Mouse (Mus musculus) kidney, adult 2 months (tissue): ENCODE data around the gene Plcb1.

Experiments used
- CTCF ChIP-seq: fragments of 200-500 bp; conservative IDR thresholded peaks from 2 replicates; pipeline ENCODE4 v1.5.1; 2011; ENCODE audit warnings: low read depth, mild to moderate bottlenecking, control low read depth, low read length, moderate library complexity, mixed read lengths; ENCODE audit not compliant: insufficient read depth, insufficient read length
- POLR2A ChIP-seq: fragments of 200-500 bp; IDR thresholded peaks from one replicate; pipeline ENCODE4 v1.6.1; 2011; ENCODE audit warnings: low read depth, low read length, control low read depth

DNA sequence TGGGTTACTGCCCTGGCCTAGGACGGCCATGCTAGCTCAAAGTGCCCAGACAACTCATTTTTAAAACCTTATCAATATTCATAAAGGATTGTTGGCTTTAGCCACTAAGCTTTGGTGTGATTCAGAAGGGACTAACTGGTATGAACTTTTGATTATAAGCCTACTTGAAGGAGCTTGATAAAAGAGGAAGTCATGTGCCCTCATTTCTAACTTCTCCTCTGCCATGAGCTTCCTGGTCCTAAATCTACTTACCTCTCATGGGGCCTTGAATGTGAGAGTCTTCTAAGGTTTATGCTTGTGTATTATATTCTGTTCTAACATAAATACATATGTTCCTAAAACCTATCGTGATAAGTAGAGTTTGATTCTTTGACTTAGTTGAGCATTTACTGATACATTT lies 702.4 kb downstream of the Plcb1 start:
- TF ChIP-seq POLR2A (no peak), CTCF (no peak)
